Mouse (Mus musculus) regulatory T cell (primary cell): ENCODE measurements around the gene Cdk10.
"Not testable (repeated sequence)": the region's sequence is repeated elsewhere in the genome, so short reads cannot be mapped to it uniquely, and the experiment has no call there.

Experiments
- in situ Hi-C: fragments of 300-600 bp; cut with MboI, MseI; formaldehyde crosslinking; loops from one replicate; pipeline ENCODE4 v1.15.1; 2025; ENCODE audit warnings: high pct_unique_total_duplicates

Gene Cdk10

DNA sequence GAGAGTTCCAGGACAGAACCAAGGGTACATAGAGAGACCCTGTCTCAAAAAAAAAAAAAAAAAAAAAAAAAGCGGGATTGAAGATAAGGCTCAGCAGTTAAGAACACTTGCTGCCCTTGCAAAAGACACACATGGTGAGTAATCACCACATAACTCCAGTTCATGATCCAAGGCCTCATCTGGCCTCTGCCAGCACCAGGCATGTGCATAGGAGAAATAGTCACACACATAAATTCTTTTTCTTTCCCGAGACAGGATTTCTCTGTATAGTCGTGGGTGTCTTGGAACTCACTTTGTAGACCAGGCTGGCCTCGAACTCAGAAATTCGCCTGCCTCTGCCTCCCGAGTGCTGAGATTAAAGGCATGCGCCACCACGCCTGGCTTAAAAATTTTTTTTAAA is 33.0 kb downstream of the Cdk10 start:
- in situ Hi-C loops: not testable (repeated sequence)

DNA sequence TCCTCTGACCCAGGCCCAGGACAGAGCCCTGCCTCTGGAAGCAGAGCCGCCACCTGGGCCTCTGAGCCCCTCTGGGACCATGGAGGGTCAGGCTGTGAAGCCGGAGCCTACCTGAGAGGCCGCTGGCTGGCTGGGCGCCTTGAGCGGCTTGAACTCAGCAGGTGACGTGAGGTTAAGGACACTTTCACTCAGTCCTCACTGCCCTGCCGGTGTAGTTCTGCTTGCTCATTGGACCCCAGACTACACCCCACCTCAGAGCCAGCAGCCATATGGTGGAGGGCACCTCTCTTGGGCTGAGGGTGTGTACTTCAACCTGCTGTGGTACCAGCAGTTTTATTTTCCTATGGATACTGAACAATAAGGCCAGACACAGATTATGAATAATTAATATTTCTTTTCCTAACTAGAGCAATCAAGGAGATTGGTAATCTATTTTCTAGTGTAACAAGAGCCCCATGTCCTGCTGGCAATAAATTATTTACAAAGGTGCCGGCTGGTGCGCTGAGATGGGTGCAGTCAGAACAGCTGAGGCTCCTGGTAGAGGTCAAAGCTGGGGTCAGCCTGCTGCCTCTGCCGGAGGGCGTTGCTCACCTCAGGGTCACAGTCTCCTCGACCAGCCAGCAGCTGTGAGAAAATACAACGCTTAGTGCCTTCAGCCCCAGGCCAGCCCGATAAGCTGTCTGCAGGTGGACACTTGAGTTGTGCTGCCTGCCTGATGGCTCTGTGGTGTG is 43.4 kb downstream of the Cdk10 start:
- in situ Hi-C loops: no loop called here

DNA sequence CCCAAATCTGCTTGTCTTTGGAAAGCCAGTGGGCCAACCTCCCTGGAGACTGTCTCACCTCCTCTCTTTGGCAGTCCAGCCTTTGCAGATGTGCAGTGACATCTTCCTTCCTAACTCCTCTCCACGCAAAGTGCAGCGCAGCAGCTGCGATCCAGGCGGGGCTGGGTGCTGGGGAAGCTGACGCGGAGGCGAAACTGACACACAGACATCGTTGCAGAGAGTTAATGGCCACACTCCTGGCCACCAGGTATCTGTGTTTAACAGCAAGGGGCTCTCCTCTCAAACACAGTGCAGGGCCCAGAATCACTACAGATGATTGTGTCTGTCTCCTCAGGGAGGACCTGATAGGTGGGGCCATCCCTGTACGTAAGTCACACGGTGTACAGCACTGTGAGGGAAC is 46.5 kb downstream of the Cdk10 start:
- in situ Hi-C loops: no loop called here

DNA sequence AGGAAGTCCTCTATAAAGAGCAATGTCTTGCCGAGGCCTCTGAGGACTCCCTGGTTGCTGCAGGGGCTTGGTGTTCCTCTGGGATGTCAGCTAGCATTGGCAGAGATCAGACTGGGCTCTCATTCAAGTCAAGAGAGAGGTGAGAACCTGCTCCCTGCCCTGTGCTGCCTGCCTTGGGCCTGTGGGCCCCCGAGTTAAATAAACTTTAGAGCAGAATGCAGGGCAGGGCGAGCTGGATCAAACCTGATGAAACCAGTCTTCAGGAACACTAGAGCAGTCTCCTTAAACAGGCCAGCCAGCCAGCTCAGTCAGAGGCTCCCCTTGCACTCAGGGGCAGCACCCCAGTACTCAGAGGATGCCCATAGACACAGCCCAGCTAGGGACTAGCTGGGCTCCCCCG is 47.3 kb downstream of the Cdk10 start:
- in situ Hi-C loops: no loop called here

DNA sequence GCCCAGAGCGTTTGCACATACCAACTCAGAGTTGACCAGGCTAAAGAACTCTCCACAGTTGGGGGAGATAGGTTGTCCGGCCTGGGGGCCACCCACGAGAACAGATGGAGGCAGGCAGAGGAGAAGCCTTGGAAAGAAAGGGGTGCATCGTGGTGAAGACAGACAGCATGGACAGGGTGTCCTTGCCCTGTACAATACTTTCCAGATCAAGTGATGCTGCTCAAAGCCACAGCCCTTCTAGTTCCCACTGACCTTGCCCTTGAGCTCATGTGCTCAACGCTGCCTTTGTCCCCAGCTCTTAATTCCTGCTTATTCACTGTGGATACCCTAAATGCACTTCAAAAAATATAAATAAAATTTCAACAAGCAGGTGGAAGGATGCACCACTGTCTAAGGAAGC is 49.8 kb downstream of the Cdk10 start:
- in situ Hi-C loops: no loop called here

DNA sequence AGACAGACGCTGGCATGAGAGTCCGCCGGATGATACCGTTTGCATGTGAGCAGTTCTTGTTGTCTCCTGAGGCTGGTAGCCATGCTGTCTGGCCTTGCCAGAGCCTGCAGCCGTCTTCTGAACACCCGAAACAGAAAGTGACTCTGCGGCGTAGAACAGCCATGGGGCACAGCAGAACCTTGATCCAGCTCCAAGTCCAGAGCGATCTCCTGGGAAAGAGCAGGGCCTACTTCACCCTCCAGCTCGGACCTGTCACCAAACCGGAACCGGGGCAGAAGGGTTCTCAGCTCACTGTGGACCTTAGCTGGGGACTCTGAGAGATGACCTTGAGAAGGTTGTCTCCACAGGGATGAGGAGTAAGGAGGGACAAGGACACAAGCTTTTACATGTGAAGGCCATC is 50.5 kb downstream of the Cdk10 start:
- in situ Hi-C loops: no loop called here

DNA sequence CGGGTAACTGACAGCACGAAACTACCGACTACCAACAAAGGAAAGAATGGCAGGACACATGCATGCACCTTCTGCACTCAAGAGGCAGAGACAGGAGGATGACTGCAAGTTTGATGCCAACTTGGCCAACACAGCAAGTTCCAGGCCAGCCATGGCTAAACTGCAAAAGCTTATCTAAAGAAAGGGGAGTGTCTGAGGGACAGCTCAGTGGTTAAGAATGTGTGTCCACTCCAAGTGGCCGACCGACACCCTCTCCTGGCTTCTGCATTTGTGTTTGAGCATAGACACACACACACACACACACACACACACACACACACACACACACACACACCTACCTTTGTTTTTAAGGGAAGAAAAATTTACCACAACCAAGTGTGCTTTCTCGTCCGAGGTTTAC is 53.8 kb downstream of the Cdk10 start:
- in situ Hi-C loops: no loop called here

DNA sequence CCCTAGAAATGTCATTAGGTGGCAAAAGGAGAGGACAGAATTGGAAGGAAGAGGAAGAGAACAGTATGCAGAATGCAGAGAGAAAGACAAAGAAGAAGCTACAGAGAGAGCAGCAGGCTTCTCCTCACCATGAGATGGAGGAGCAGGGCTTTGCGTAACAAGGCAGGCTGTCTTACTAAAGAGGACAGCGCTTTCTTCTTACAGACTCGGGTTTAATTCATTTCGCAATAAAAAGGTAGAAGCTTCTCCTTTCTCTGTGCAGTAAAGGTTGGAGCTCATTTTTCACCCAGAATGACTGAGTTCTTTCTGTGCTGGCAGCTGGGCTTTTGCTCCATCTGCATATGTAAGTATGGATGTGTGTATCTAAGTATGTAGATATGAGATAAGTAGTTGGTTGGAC is 55.2 kb downstream of the Cdk10 start:
- in situ Hi-C loops: no loop called here

DNA sequence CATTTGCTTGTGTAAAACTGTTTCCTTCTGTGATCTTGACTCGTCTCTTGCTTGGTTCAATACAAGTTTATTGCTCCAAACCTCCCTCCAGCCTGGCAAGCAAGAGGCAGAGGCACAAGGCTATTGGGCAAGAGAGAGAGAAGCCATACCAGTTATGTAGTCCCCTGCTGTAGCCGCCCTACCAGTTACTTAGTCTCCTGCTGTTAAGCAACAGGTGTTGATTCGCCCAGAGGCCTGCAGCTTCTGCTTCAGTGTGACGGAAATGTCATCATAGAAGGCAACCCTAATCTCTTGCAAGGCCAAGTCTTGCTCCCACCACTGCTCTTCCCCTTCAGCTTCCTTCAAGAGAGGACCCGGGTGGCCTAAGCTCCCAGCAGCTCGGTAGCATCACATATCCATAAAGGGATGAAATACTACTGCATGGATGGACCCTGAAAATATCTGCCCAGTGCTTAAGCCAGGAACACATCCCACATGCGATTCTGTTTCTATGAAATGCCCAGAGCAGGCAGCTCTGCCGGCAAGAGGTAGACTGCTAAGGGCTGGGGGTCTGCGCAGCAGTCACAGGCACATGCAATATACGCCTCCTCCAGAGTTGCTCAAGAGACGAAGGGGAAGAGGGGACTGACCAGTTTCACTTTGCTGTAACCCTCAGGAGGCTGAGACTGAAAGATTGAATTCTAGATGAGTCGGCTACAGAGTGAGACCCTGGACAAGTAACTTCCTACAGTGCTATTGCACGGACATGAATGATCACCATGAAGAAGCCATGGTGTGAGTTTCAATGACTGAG is 55.9 kb downstream of the Cdk10 start:
- in situ Hi-C loops: no loop called here
